Mouse (Mus musculus): ENCODE measurements at regions not wholly inside any gene's neighbourhood (a gene's known extent, or its start where the extent isn't known, plus 50 kb on each side); places are given as distances from the start of the nearest gene placed in this dataset.

- TF ChIP-seq POLR2A (IDR thresholded peaks at IDR 0.05; ENCODE audit: insufficient read length, low read depth) = no peak
- no peak for TF ChIP-seq CEBPB (IDR thresholded peaks at IDR 0.05; ENCODE audit: insufficient read depth, poor library complexity, severe bottlenecking)
- no peak for TF ChIP-seq TCF12 (IDR thresholded peaks at IDR 0.05; ENCODE audit: insufficient read depth, poor library complexity, severe bottlenecking)
- TF ChIP-seq MYOD1 (IDR thresholded peaks at IDR 0.05; ENCODE audit: control insufficient read depth in 1 of 3, insufficient read length in 2 of 3, low read depth in 2 of 3) = no peak
- no peak for TF ChIP-seq USF1 (IDR thresholded peaks at IDR 0.05; ENCODE audit: low read depth)
- no peak for TF ChIP-seq E2F4 (IDR thresholded peaks at IDR 0.05; ENCODE audit: insufficient read depth)
- no peak for TF ChIP-seq MAX (IDR thresholded peaks at IDR 0.05; ENCODE audit: low read depth)
- TF ChIP-seq MYOG (IDR thresholded peaks at IDR 0.05; ENCODE audit: control insufficient read depth in 1 of 3, insufficient read depth in 1 of 3, insufficient read length in 2 of 3, low read depth in 2 of 3) = no peak
- no peak for TF ChIP-seq POLR2AphosphoS2 (IDR thresholded peaks at IDR 0.05; ENCODE audit: insufficient read length, low read depth)
- TF ChIP-seq REST (IDR thresholded peaks at IDR 0.05; ENCODE audit: insufficient read depth, insufficient read length) = no peak
Measured at GRCm38 (mm10) chr11:112874239-112874638, 92.2 kb downstream of the Sox9 start.

All from myocyte (in vitro differentiated cells).